Mouse (Mus musculus): ENCODE data around the gene Lsm4.

DNA sequence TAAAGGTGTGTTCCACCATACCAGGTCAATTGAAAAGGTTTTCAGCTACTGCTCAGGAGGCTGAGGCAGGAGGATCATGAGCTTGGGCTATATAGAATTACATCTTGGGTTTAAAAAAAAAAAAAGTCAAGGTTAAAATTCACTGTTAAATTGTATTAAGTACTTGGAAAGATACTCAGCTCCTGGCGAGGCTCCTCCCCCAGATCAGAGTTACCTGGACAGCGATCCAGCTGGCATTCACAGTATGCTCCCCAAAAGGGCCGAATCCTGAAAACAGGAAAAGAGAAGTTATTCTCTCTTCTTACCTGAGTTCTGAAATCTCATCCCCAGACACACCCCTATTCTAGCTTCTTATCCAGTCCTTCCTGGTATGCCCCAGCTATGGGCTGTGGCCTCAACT lies 15.8 kb upstream of the Lsm4 start:
- TF ChIP-seq EP300 (optimal IDR thresholded peaks at IDR 0.05) (no peak), CTCF (IDR thresholded peaks at IDR 0.05; ENCODE audit: low read depth) (no peak)
